Mouse (Mus musculus): ENCODE measurements around the gene Bckdk. TPM values are rescaled to one million over a fixed set of nuclear protein-coding genes. Genes with fewer than 3 reads are reported as not detected.

Bckdk gene
- polyA plus RNA-seq, 1 experiment from 2014 or later: 142 TPM

Other genes starting within 250 kb of the Bckdk start
- 62.3 and 70.1 TPM in 2 replicates for gene Bcl7c, start 195.1 kb upstream of the Bckdk start, polyA plus RNA-seq (2015; fragmentation: Nextera tagmentation; extraction: Ambion mirVana)
- gene Ctf1, start 191.3 kb upstream of the Bckdk start, polyA plus RNA-seq (2015; fragmentation: Nextera tagmentation; extraction: Ambion mirVana): 12.1 and 12.8 TPM in 2 replicates
- 0.16 and 0.29 TPM in 2 replicates for gene Ctf2, start 171.9 kb upstream of the Bckdk start, polyA plus RNA-seq (2015; fragmentation: Nextera tagmentation; extraction: Ambion mirVana)
- 4.3 and 5.1 TPM in 2 replicates for gene Fbxl19, start 159.5 kb upstream of the Bckdk start, polyA plus RNA-seq (2015; fragmentation: Nextera tagmentation; extraction: Ambion mirVana)
- 27.2 and 30.7 TPM in 2 replicates for gene Orai3, start 134.3 kb upstream of the Bckdk start, polyA plus RNA-seq (2015; fragmentation: Nextera tagmentation; extraction: Ambion mirVana)
- gene Setd1a, start 127.4 kb upstream of the Bckdk start, polyA plus RNA-seq (2015; fragmentation: Nextera tagmentation; extraction: Ambion mirVana): 23.3 and 24.7 TPM in 2 replicates
- not detected in 2 replicates for gene Gm49388, start 118.5 kb upstream of the Bckdk start, polyA plus RNA-seq (2015; fragmentation: Nextera tagmentation; extraction: Ambion mirVana)
- 21.1 and 24.3 TPM in 2 replicates for gene Hsd3b7, start 103.5 kb upstream of the Bckdk start, polyA plus RNA-seq (2015; fragmentation: Nextera tagmentation; extraction: Ambion mirVana)
- 42.1 and 43.2 TPM in 2 replicates for gene Stx4a, start 79.8 kb upstream of the Bckdk start, polyA plus RNA-seq (2015; fragmentation: Nextera tagmentation; extraction: Ambion mirVana)
- 1.3 and 1.9 TPM in 2 replicates for gene Stx1b, start 79.5 kb upstream of the Bckdk start, polyA plus RNA-seq (2015; fragmentation: Nextera tagmentation; extraction: Ambion mirVana)
- 11.0 and 11.3 TPM in 2 replicates for gene Zfp646, start 27.9 kb upstream of the Bckdk start, polyA plus RNA-seq (2015; fragmentation: Nextera tagmentation; extraction: Ambion mirVana)
- 17.9 and 21.3 TPM in 2 replicates for gene Zfp668, start 27.3 kb upstream of the Bckdk start, polyA plus RNA-seq (2015; fragmentation: Nextera tagmentation; extraction: Ambion mirVana)
- 1.1 and 1.4 TPM in 2 replicates for gene Prss53, start 13.1 kb upstream of the Bckdk start, polyA plus RNA-seq (2015; fragmentation: Nextera tagmentation; extraction: Ambion mirVana)
- gene Gm21974, start 8.6 kb upstream of the Bckdk start, polyA plus RNA-seq (2015; fragmentation: Nextera tagmentation; extraction: Ambion mirVana): not detected in 2 replicates
- gene Vkorc1, start 8.5 kb upstream of the Bckdk start, polyA plus RNA-seq (2015; fragmentation: Nextera tagmentation; extraction: Ambion mirVana): 150 and 156 TPM in 2 replicates
- gene Kat8, start 8.4 kb downstream of the Bckdk start, polyA plus RNA-seq (2015; fragmentation: Nextera tagmentation; extraction: Ambion mirVana): 39.5 and 44.3 TPM in 2 replicates
- gene Prss8, start 26.0 kb downstream of the Bckdk start, polyA plus RNA-seq (2015; fragmentation: Nextera tagmentation; extraction: Ambion mirVana): 80.0 and 84.5 TPM in 2 replicates
- gene Prss36, start 42.6 kb downstream of the Bckdk start, polyA plus RNA-seq (2015; fragmentation: Nextera tagmentation; extraction: Ambion mirVana): 11.8 and 13.1 TPM in 2 replicates
- gene Fus, start 63.4 kb downstream of the Bckdk start, polyA plus RNA-seq (2015; fragmentation: Nextera tagmentation; extraction: Ambion mirVana): 428 and 443 TPM in 2 replicates
- 35.0 and 37.6 TPM in 2 replicates for gene Pycard, start 89.8 kb downstream of the Bckdk start, polyA plus RNA-seq (2015; fragmentation: Nextera tagmentation; extraction: Ambion mirVana)
- gene Trim72, start 99.9 kb downstream of the Bckdk start, polyA plus RNA-seq (2015; fragmentation: Nextera tagmentation; extraction: Ambion mirVana): 0.10 TPM in 1 of 2 replicates, not detected in the other
- 1.4 and 1.5 TPM in 2 replicates for gene Itgam, start 158.6 kb downstream of the Bckdk start, polyA plus RNA-seq (2015; fragmentation: Nextera tagmentation; extraction: Ambion mirVana)
- not detected in 2 replicates for gene Gm49368, start 158.6 kb downstream of the Bckdk start, polyA plus RNA-seq (2015; fragmentation: Nextera tagmentation; extraction: Ambion mirVana)
- 0.05 and 0.19 TPM in 2 replicates for gene Itgax, start 225.5 kb downstream of the Bckdk start, polyA plus RNA-seq (2015; fragmentation: Nextera tagmentation; extraction: Ambion mirVana)

Measured in lung, embryonic 15.5 days (tissue).